Mouse (Mus musculus) CH12.LX (cell line): Measurements from ENCODE around the gene Glis3. TPM values are rescaled to one million over a fixed set of nuclear protein-coding genes. Genes with fewer than 3 reads are reported as not detected.

Experiments used
- DNase-seq: peaks from one replicate; pipeline ENCODE4 v3.0.0-alpha.2; 2013; ENCODE audit errors: extremely low read depth
- H3K27ac ChIP-seq: 2 replicates; pipeline ENCODE4 v1.5.1; 2012; ENCODE audit warnings: low read depth, mild to moderate bottlenecking, control low read depth, moderate library complexity; ENCODE audit not compliant: insufficient read depth
- H3K27me3 ChIP-seq: replicated peaks from 2 replicates; pipeline ENCODE3; 2012; ENCODE audit warnings: inconsistent platforms
- H3K36me3 ChIP-seq, 2 experiments: replicated peaks in 1 of 2; 2 replicates each; pipeline versions ENCODE3 to v1.6.1; 2012; ENCODE audit warnings: inconsistent platforms in 1 of 2, low read length in 1 of 2, mild to moderate bottlenecking in 1 of 2, mixed read lengths in 1 of 2, moderate library complexity in 1 of 2; ENCODE audit not compliant: control insufficient read depth in 1 of 2, insufficient read depth in 1 of 2
- H3K4me1 ChIP-seq, 2 experiments: 2 replicates each; pipeline ENCODE4 v1.6.1; 2012; ENCODE audit warnings: inconsistent platforms in 1 of 2, moderate library complexity in 1 of 2; ENCODE audit not compliant: insufficient read depth in 2 of 2, control insufficient read depth in 1 of 2
- H3K4me2 ChIP-seq: 2 replicates; pipeline ENCODE4 v1.6.1; 2012; ENCODE audit warnings: low read depth, mild to moderate bottlenecking, control low read depth; ENCODE audit not compliant: poor library complexity, insufficient read depth, severe bottlenecking
- H3K4me3 ChIP-seq, 3 experiments: fragments of 150-350 bp in 1 of 3; sonication (generic) in 1 of 3; replicated peaks in 1 of 3; 2 replicates each; pipeline versions ENCODE3 to v1.5.1; 2011 to 2012; ENCODE audit warnings: low read depth in 2 of 3, low read length in 2 of 3, mild to moderate bottlenecking in 2 of 3, moderate library complexity in 2 of 3, control low read depth in 1 of 3, improper control_type of control experiment in 1 of 3, inconsistent platforms in 1 of 3, mixed read lengths in 1 of 3; ENCODE audit not compliant: poor library complexity in 1 of 3
- H3K79me2 ChIP-seq: replicated peaks from 2 replicates; pipeline ENCODE4 v1.6.1; 2012; ENCODE audit warnings: mild to moderate bottlenecking, moderate library complexity; ENCODE audit not compliant: control insufficient read depth, poor library complexity, insufficient read depth, severe bottlenecking; ENCODE audit errors: extremely low read depth
- H3K9ac ChIP-seq: 2 replicates; pipeline ENCODE4 v1.6.1; 2012; ENCODE audit warnings: low read depth, mild to moderate bottlenecking, control low read depth, moderate library complexity; ENCODE audit not compliant: insufficient read depth
- H3K9me3 ChIP-seq: replicated peaks from 2 replicates; pipeline ENCODE3; 2012; ENCODE audit warnings: low read length, inconsistent platforms, mixed read lengths
- CHD1 ChIP-seq: IDR thresholded peaks from 2 replicates; pipeline ENCODE4 v1.6.1; 2012; ENCODE audit warnings: low read depth, low read length, improper control_type of control experiment, inconsistent platforms
- CHD2 ChIP-seq: IDR thresholded peaks from 2 replicates; pipeline ENCODE4 v1.6.1; 2011; ENCODE audit warnings: low read length, improper control_type of control experiment
- ETS1 ChIP-seq: conservative IDR thresholded peaks from 2 replicates; pipeline ENCODE4 v1.6.1; 2012; ENCODE audit warnings: low read depth, mild to moderate bottlenecking, inconsistent platforms, low read length, improper control_type of control experiment, moderate library complexity
- GABPA ChIP-seq: IDR thresholded peaks from 2 replicates; pipeline ENCODE4 v1.6.1; 2012; ENCODE audit warnings: low read depth, low read length, improper control_type of control experiment, inconsistent platforms; ENCODE audit not compliant: insufficient replicate concordance
- HCFC1 ChIP-seq: IDR thresholded peaks from 2 replicates; pipeline ENCODE4 v1.6.1; 2012; ENCODE audit warnings: low read depth, mild to moderate bottlenecking, inconsistent platforms, low read length, improper control_type of control experiment
- IRF4 ChIP-seq: IDR thresholded peaks from 2 replicates; pipeline ENCODE4 v1.6.1; 2014; ENCODE audit warnings: low read depth, mild to moderate bottlenecking, inconsistent platforms, low read length, improper control_type of control experiment
- JUN ChIP-seq: IDR thresholded peaks from 2 replicates; pipeline ENCODE4 v1.6.1; 2011; ENCODE audit warnings: low read depth, mild to moderate bottlenecking, low read length, improper control_type of control experiment, moderate library complexity; ENCODE audit not compliant: insufficient read depth
- KAT2A ChIP-seq: IDR thresholded peaks from 2 replicates; pipeline ENCODE4 v1.6.1; 2012; ENCODE audit warnings: low read length, improper control_type of control experiment, inconsistent platforms; ENCODE audit not compliant: insufficient replicate concordance
- MAFK ChIP-seq: IDR thresholded peaks from 2 replicates; pipeline ENCODE4 v1.6.1; 2011; ENCODE audit warnings: low read length, improper control_type of control experiment; ENCODE audit not compliant: insufficient replicate concordance
- MAX ChIP-seq: IDR thresholded peaks from 2 replicates; pipeline ENCODE4 v1.6.1; 2011; ENCODE audit warnings: low read length, improper control_type of control experiment
- POLR2AphosphoS2 ChIP-seq: IDR thresholded peaks from 2 replicates; pipeline ENCODE4 v1.6.1; 2011; ENCODE audit warnings: low read depth, low read length, improper control_type of control experiment
- USF2 ChIP-seq: conservative IDR thresholded peaks from 2 replicates; pipeline ENCODE4 v1.6.1; 2011; ENCODE audit warnings: low read depth, low read length, improper control_type of control experiment
- ZC3H11A ChIP-seq: IDR thresholded peaks from 2 replicates; pipeline ENCODE4 v1.6.1; 2012; ENCODE audit warnings: low read depth, mild to moderate bottlenecking, inconsistent platforms, low read length, improper control_type of control experiment
- ZKSCAN1 ChIP-seq: IDR thresholded peaks from 2 replicates; pipeline ENCODE4 v1.6.1; 2012; ENCODE audit warnings: low read depth, inconsistent platforms, low read length, improper control_type of control experiment, borderline replicate concordance
- ZMIZ1 ChIP-seq: IDR thresholded peaks from 2 replicates; pipeline ENCODE4 v1.6.1; 2012; ENCODE audit warnings: low read depth, mild to moderate bottlenecking, inconsistent platforms, low read length, improper control_type of control experiment
- ZNF384 ChIP-seq: IDR thresholded peaks from 2 replicates; pipeline ENCODE4 v1.6.1; 2012; ENCODE audit warnings: low read depth, low read length, improper control_type of control experiment, inconsistent platforms
- dilution Hi-C: fragments of 300-500 bp; cut with MboI; formaldehyde crosslinking; loops from 2 replicates; pipeline ENCODE4 v1.14.3; 2020; ENCODE audit warnings: low sequenced_read_pairs; ENCODE audit not compliant: extremely low pct_unique_long_range_greater_than_20kb, extremely low pct_ligation_motif_present
- in situ Hi-C: fragments of 300-500 bp; cut with MboI; formaldehyde crosslinking; loops from 3 replicates; pipeline ENCODE4 v1.14.3; 2019; ENCODE audit warnings: low sequenced_read_pairs, low pct_ligation_motif_present, low pct_unique_long_range_greater_than_20kb, mixed read lengths
- polyA plus RNA-seq: library from polyadenylated mRNA; unstranded; fragments of >175 nt; gene quantifications from 2 replicates; pipeline ENCODE4 v1.2.1, GENCODE M21; 2012; ENCODE audit warnings: low read depth; ENCODE audit not compliant: insufficient read length
- total RNA-seq, 2 experiments: library from RNA; depleted of rRNA; stranded (reverse); fragments of 300-350 nt in 1 of 2; fragments of >200 nt in 1 of 2; gene quantifications; 2 replicates each; pipeline ENCODE4 v1.2.3; 2012 to 2014

The Glis3 gene
- total and polyA plus RNA-seq, 3 experiments: not detected

- in situ Hi-C loops: no loop called here
- Histone ChIP-seq H3K36me3 (no peaks in the 10 kb centered on the region), H3K9me3 (no peaks in the 10 kb centered on the region), H3K9ac (no peak overlapping the region), H3K4me3 (no peak overlapping the region), H3K4me1 (no peaks in the 10 kb centered on the region), H3K27ac (no peak overlapping the region), H3K79me2 (no peaks in the 10 kb centered on the region), H3K4me2 (no peak overlapping the region), H3K27me3 (no peaks in the 10 kb centered on the region)
- dilution Hi-C loops: no loop called here
- TF ChIP-seq ZC3H11A: no peak
- no peak for TF ChIP-seq POLR2AphosphoS2
- TF ChIP-seq USF2: no peak
- no peak for TF ChIP-seq ZNF384
- TF ChIP-seq MAX: no peak
- TF ChIP-seq KAT2A: no peak
- TF ChIP-seq CHD2: no peak
- no peak for TF ChIP-seq CHD1
- no peak for TF ChIP-seq ETS1
- no peak for TF ChIP-seq ZMIZ1
- TF ChIP-seq MAFK: no peak
- TF ChIP-seq JUN: no peak
- TF ChIP-seq ZKSCAN1: no peak
- no peak for TF ChIP-seq GABPA
- TF ChIP-seq HCFC1: no peak
- no peak for DNase-seq
Observed at GRCm38 (mm10) chr19:28247345-28247744, 432.5 kb downstream of the Glis3 start.

DNA sequence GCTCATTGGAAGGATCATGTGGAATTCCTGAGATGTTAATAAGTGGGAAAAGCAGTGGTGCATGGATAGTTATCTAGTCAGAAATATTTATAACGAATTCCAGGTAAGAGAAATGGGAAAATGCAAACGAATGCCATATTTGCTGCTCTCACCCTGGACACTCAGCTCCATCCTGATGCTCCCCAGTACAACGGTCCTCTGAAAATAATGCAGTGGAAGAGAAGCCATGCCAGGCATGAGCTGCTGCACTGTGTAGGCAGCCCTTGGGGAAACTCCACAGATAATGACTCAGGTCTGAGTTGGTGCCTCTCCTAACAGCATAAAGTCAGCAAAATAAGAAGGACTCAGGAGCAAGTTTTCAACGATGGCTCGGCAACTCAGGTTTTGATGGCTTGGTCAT lies 433.7 kb downstream of the Glis3 start:
- no peak overlapping the region for H3K27ac ChIP-seq
- no peak overlapping the region for H3K4me3 ChIP-seq
- dilution Hi-C loops: no loop called here
- no peaks in the 10 kb centered on the region for H3K79me2 ChIP-seq
- no peaks in the 10 kb centered on the region for H3K27me3 ChIP-seq
- no peak overlapping the region for H3K9ac ChIP-seq
- no peaks in the 10 kb centered on the region for H3K4me1 ChIP-seq
- H3K36me3 ChIP-seq: no peaks in the 10 kb centered on the region
- H3K9me3 ChIP-seq: no peaks in the 10 kb centered on the region
- TF ChIP-seq CHD2: no peak
- TF ChIP-seq IRF4: no peak
- TF ChIP-seq, all 38 proteins: peak for 0
- no peak overlapping the region for H3K4me2 ChIP-seq
- no peak for DNase-seq
- in situ Hi-C loops: no loop called here
